8 mouse cellular contexts compared by ENCODE assay signal in the genomic region with DNA sequence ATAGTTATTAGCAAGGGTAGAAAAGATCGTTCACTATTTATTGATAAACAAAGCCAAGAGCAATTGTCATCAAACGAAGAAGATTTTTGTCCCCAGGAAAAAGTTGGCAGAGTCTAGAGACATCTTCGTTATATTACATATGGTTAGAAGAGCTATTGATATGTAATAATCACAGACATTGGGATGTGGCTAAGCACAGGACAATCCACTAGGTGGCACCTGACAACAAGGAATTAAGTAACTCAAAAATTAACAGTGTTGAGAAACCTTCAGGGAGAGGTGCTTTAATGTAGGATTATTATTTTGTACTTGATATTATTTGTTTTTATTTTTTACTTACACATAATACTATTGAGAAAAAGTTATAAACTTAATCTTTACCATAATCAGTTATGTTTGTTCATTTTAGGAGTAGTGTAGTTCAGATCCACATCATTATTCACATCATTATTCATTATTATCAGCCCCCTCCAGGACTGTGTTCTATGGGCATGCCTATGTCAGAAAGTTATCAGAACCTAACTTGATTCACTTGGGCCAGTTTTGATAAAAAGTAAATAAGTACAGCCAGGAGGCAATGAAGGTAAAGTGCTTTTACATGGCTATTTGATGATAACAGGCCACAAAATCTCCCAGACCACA. TPM values are rescaled to one million over a fixed set of nuclear protein-coding genes. Genes with fewer than 3 reads are reported as not detected.
DNase-seq lines count a peak whose midpoint lies in the region; ATAC-seq and TF ChIP-seq lines count a peak whose summit lies in the region.

No protein-coding gene starts in this region.

- WGBS in forebrain, embryonic 11.5 days, result 51% methylated on average over 3 of the region's 3 CpGs
- WGBS in forebrain, embryonic 12.5 days, result 58% methylated on average over 3 of the region's 3 CpGs
- 48% methylated on average over 3 of the region's 3 CpGs for WGBS in neural tube, embryonic 11.5 days
- 49% methylated on average over 3 of the region's 3 CpGs for WGBS in kidney, postnatal 0 days

- H3K4me3 ChIP-seq in forebrain, embryonic 11.5 days (ENCODE audit: low read depth, low read length), result no peak overlapping the region
- no peak overlapping the region for H3K4me3 ChIP-seq in forebrain, embryonic 12.5 days (replicated peaks)
- no peak overlapping the region for H3K4me3 ChIP-seq in neural tube, embryonic 11.5 days (ENCODE audit: low read depth, low read length)
- H3K4me3 ChIP-seq in kidney, postnatal 0 days (replicated peaks; ENCODE audit: low read depth, low read length), result no peak overlapping the region

- H3K9ac ChIP-seq in forebrain, embryonic 11.5 days (ENCODE audit: low read length), result no peak overlapping the region
- no peak overlapping the region for H3K9ac ChIP-seq in forebrain, embryonic 12.5 days
- no peak overlapping the region for H3K9ac ChIP-seq in neural tube, embryonic 11.5 days (ENCODE audit: low read length)
- no peak overlapping the region for H3K9ac ChIP-seq in kidney, postnatal 0 days (ENCODE audit: low read depth, low read length)

- no peak overlapping the region for H3K27ac ChIP-seq in forebrain, embryonic 11.5 days (ENCODE audit: low read depth, low read length)
- H3K27ac ChIP-seq in forebrain, embryonic 12.5 days, result no peak overlapping the region
- H3K27ac ChIP-seq in neural tube, embryonic 11.5 days (ENCODE audit: low read depth, low read length), result no peak overlapping the region
- H3K27ac ChIP-seq in kidney, postnatal 0 days, result no peak overlapping the region

- peak; percentile 82 for TF ChIP-seq CTCF in kidney, postnatal 0 days (IDR thresholded peaks at IDR 0.05; ENCODE audit: low read depth)

- H3K27me3 ChIP-seq in forebrain, embryonic 11.5 days (ENCODE audit: control insufficient read depth, insufficient read depth, low read length), result no peaks in the 10 kb centered on the region
- H3K27me3 ChIP-seq in forebrain, embryonic 12.5 days, result no peaks in the 10 kb centered on the region
- H3K27me3 ChIP-seq in neural tube, embryonic 11.5 days (ENCODE audit: control insufficient read depth, insufficient read depth, low read length), result no peaks in the 10 kb centered on the region
- H3K27me3 ChIP-seq in kidney, postnatal 0 days (ENCODE audit: insufficient read depth, low read length), result no peaks in the 10 kb centered on the region

- H3K9me3 ChIP-seq in forebrain, embryonic 11.5 days (ENCODE audit: control insufficient read depth, low read length), result no peaks in the 10 kb centered on the region
- H3K9me3 ChIP-seq in forebrain, embryonic 12.5 days, result no peaks in the 10 kb centered on the region
- H3K9me3 ChIP-seq in neural tube, embryonic 11.5 days (ENCODE audit: control insufficient read depth, low read length), result no peaks in the 10 kb centered on the region
- no peaks in the 10 kb centered on the region for H3K9me3 ChIP-seq in kidney, postnatal 0 days (replicated peaks; ENCODE audit: low read length)

- H3K4me1 ChIP-seq in forebrain, embryonic 11.5 days (replicated peaks; ENCODE audit: control insufficient read depth, insufficient read depth, low read length), result no peaks in the 10 kb centered on the region
- H3K4me1 ChIP-seq in forebrain, embryonic 12.5 days, result no peaks in the 10 kb centered on the region
- no peaks in the 10 kb centered on the region for H3K4me1 ChIP-seq in neural tube, embryonic 11.5 days (ENCODE audit: control insufficient read depth, insufficient read depth, low read length)
- no peaks in the 10 kb centered on the region for H3K4me1 ChIP-seq in kidney, postnatal 0 days (replicated peaks; ENCODE audit: insufficient read depth, low read length)

- no peak overlapping the region for H3K4me2 ChIP-seq in forebrain, embryonic 11.5 days (ENCODE audit: low read depth, low read length, severe bottlenecking)
- no peak overlapping the region for H3K4me2 ChIP-seq in forebrain, embryonic 12.5 days
- H3K4me2 ChIP-seq in neural tube, embryonic 11.5 days (ENCODE audit: low read depth), result no peak overlapping the region
- H3K4me2 ChIP-seq in kidney, postnatal 0 days (ENCODE audit: low read length), result no peak overlapping the region

- ATAC-seq in forebrain, embryonic 11.5 days (replicated peaks; ENCODE audit: low FRiP score), result peak; percentile 58
- ATAC-seq in forebrain, embryonic 12.5 days (ENCODE audit: low FRiP score), result no peak
- no peak for ATAC-seq in neural tube, embryonic 11.5 days (ENCODE audit: insufficient read depth, low FRiP score, low TSS enrichment)
- no peak for ATAC-seq in kidney, postnatal 0 days (replicated peaks; ENCODE audit: low FRiP score, low read depth)

- H3K36me3 ChIP-seq in forebrain, embryonic 11.5 days (ENCODE audit: control insufficient read depth, insufficient read depth, low read length), result no peaks in the 10 kb centered on the region
- no peaks in the 10 kb centered on the region for H3K36me3 ChIP-seq in forebrain, embryonic 12.5 days (replicated peaks)
- no peaks in the 10 kb centered on the region for H3K36me3 ChIP-seq in neural tube, embryonic 11.5 days (ENCODE audit: control insufficient read depth, insufficient read depth, low read length)
- no peaks in the 10 kb centered on the region for H3K36me3 ChIP-seq in kidney, postnatal 0 days (ENCODE audit: insufficient read depth, low read length)

- DNase-seq in forebrain, embryonic 11.5 days (ENCODE audit: low spot score), result no peak
- peak; percentile 12 for DNase-seq in neural tube, embryonic 11.5 days (ENCODE audit: low spot score)
- no peak for DNase-seq in neural tube, embryonic 10.5 days (ENCODE audit: extremely low spot score, low spot score)
- DNase-seq in kidney, postnatal 0 days (ENCODE audit: low spot score), result peak; percentile 79
- peak; percentile 18 for DNase-seq in retina, adult 2 months (ENCODE audit: low read depth, low spot score)
- DNase-seq in adrenal gland, postnatal 4 days (ENCODE audit: low spot score in 2 of 2), result no peak
- no peak for DNase-seq in adrenal gland, adult 18-20 months (ENCODE audit: low spot score in 2 of 2)

RNA-seq across cellular contexts. Expression of a gene that starts 32.7 kb away (rescaled TPM):
- 1.8 and 2.0 TPM in 2 replicates for polyA plus RNA-seq in forebrain, embryonic 11.5 days (2014; fragmentation: Nextera tagmentation; extraction: Ambion mirVana)
- polyA plus RNA-seq in forebrain, embryonic 12.5 days (2016; fragmentation: Nextera tagmentation; extraction: Ambion mirVana), result 3.7 and 4.3 TPM in 2 replicates
- 2.7 and 3.0 TPM in 2 replicates for polyA plus RNA-seq in neural tube, embryonic 11.5 days (2014; fragmentation: Nextera tagmentation; extraction: Ambion mirVana)
- 0.47 TPM in 2 replicates for polyA plus RNA-seq in kidney, postnatal 0 days (2015; fragmentation: Nextera tagmentation; extraction: Ambion mirVana)
- under 1 TPM; 0.40 to 0.53 TPM for total RNA-seq in adrenal gland, postnatal 4 days (2021)
- total RNA-seq in adrenal gland, adult 18-20 months (2021), result under 1 TPM; 0.10 TPM

Comparison
In these comparisons a context has a peak if more than half of its experiments do, and no peak if none do; other contexts are left out.
1. DNase-seq: peak in neural tube, embryonic 11.5 days (single experiment), kidney, postnatal 0 days (single experiment) and retina, adult 2 months (single experiment); none in forebrain, embryonic 11.5 days (single experiment), neural tube, embryonic 10.5 days (single experiment), adrenal gland, postnatal 4 days (0 of 2) and adrenal gland, adult 18-20 months (0 of 2).